Mouse (Mus musculus): Measurements from ENCODE around the gene Fbxo47. TPM values are rescaled to one million over a fixed set of nuclear protein-coding genes. Genes with fewer than 3 reads are reported as not detected.
A peak's percentile ranks its signal among the peaks of the same experiment; 100 is the strongest.

The Fbxo47 gene
- polyA plus RNA-seq (2016; fragmentation: Nextera tagmentation; extraction: Ambion mirVana) = 0.50 and 0.60 TPM in 2 replicates

- Histone ChIP-seq H3K27ac (peak within 1 kb of the TSS; percentile 92), H3K27me3 (ENCODE audit: low read depth, poor library complexity, severe bottlenecking) (no peaks in the 10 kb centered on the region), H3K4me1 (no peaks in the 10 kb centered on the region; the same call in 1 of the 2 replicates), H3K36me3 (no peaks in the 10 kb centered on the region), H3K9me3 (replicated peaks) (no peaks in the 10 kb centered on the region), H3K4me3 (peak within 1 kb of the TSS; percentile 68)
- under 1% methylated on average over 37 of the region's 37 CpGs for WGBS
- peak; percentile 92 for DNase-seq (ENCODE audit: low spot score)
These were observed at the start of gene Fbxo47 for GRCm38 (mm10) chr11:97883918-97884600. Gene Fbxo47 (minus strand): TSS chr11:97884154.

DNA sequence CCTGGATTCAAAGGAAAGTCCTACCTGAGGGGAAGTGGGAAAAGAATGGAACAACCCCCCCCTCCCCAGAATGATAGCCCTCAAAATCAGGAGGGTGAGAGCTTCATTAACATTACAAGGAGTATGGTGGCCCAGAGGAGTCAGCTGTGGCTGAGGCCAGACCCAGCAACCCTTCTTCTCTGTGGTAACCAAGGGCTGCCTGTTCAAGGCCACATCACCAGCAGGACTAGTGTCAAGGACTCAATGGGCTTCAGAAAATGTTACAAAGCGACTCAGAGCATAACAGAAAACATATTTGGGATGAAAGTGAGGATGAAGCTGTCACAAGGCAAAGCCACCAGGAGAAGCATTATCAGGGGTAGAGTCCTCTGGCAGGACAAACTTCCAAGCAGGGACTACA is 49.6 kb upstream of the Fbxo47 start:
- no peak overlapping the region for H3K27ac ChIP-seq
- no peaks in the 10 kb centered on the region for H3K27me3 ChIP-seq (ENCODE audit: low read depth, poor library complexity, severe bottlenecking)
- no peak for DNase-seq (ENCODE audit: low spot score)
- no peaks in the 10 kb centered on the region for H3K4me1 ChIP-seq
- H3K36me3 ChIP-seq = no peaks in the 10 kb centered on the region
- no peaks in the 10 kb centered on the region for H3K9me3 ChIP-seq (replicated peaks)
- no peak overlapping the region for H3K4me3 ChIP-seq
- 84% methylated on average over 1 of the region's 1 CpGs for WGBS

GRCm38 (mm10) chr11:97928905-97929304 is 45.0 kb upstream of the Fbxo47 start:
- Histone ChIP-seq H3K4me1 (no peaks in the 10 kb centered on the region), H3K27me3 (ENCODE audit: low read depth, poor library complexity, severe bottlenecking) (no peaks in the 10 kb centered on the region), H3K36me3 (no peaks in the 10 kb centered on the region), H3K9me3 (replicated peaks) (no peaks in the 10 kb centered on the region), H3K27ac (no peak overlapping the region), H3K4me3 (no peak overlapping the region)
- DNase-seq (ENCODE audit: low spot score) = no peak
- WGBS = 74% methylated on average over 4 of the region's 4 CpGs

DNA sequence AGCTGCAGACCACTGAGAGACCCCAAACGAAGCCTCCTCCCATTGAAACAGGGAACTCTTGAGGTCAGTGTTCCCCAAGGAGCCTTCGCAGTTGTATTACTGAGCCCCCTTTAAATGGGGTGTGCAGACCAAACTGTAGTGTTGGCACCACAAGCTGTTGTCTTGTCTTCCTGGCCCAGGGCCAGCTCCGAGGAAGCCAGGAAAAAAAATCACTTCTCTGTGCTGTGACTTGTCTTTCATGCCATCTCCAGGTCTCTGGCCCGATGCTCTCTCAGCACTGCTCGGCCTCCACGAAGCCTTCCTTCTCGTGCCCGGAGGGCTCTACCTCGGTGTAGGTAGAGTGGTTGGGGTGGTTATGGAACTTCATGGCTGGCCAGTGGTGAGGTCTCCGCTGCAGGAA is 40.3 kb upstream of the Fbxo47 start:
- no peak for DNase-seq (ENCODE audit: low spot score)
- Histone ChIP-seq H3K27me3 (ENCODE audit: low read depth, poor library complexity, severe bottlenecking) (no peaks in the 10 kb centered on the region), H3K4me3 (no peak overlapping the region), H3K9me3 (replicated peaks) (no peaks in the 10 kb centered on the region), H3K27ac (no peak overlapping the region), H3K4me1 (no peaks in the 10 kb centered on the region), H3K36me3 (no peaks in the 10 kb centered on the region)
- 93% methylated on average over 10 of the region's 10 CpGs for WGBS

DNA sequence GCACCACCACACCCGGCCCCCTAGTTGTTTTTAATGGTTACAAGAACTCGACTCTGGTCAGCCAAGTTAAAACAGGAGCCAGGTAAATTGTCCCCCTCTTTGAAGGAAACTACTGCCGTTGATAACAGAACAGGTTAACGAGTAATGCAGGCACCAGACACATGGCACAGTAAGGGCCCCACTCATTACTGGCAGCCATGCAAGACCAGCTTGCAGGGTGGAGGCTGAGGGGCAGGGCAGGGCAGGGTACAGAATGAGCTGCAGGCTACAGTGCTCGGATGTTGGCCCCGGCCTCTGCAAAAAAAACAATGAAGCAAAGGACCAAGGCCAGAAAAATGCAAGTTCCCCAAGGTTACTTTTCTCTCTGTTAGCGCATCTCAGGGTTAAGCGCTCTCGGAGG is 39.7 kb upstream of the Fbxo47 start:
- no peak overlapping the region for H3K27ac ChIP-seq
- H3K9me3 ChIP-seq (replicated peaks) = no peaks in the 10 kb centered on the region
- WGBS = 82% methylated on average over 9 of the region's 9 CpGs
- H3K27me3 ChIP-seq (ENCODE audit: low read depth, poor library complexity, severe bottlenecking) = no peaks in the 10 kb centered on the region
- H3K4me3 ChIP-seq = no peak overlapping the region
- H3K4me1 ChIP-seq = no peaks in the 10 kb centered on the region
- no peak for DNase-seq (ENCODE audit: low spot score)
- H3K36me3 ChIP-seq = no peaks in the 10 kb centered on the region

GRCm38 (mm10) chr11:97915974-97916503 is 32.1 kb upstream of the Fbxo47 start:
- Histone ChIP-seq H3K27ac (no peak overlapping the region), H3K4me3 (no peak overlapping the region), H3K27me3 (ENCODE audit: low read depth, poor library complexity, severe bottlenecking) (no peaks in the 10 kb centered on the region), H3K4me1 (no peaks in the 10 kb centered on the region), H3K36me3 (no peaks in the 10 kb centered on the region), H3K9me3 (replicated peaks) (no peaks in the 10 kb centered on the region)
- no peak for DNase-seq (ENCODE audit: low spot score)
- 89% methylated on average over 6 of the region's 6 CpGs for WGBS

DNA sequence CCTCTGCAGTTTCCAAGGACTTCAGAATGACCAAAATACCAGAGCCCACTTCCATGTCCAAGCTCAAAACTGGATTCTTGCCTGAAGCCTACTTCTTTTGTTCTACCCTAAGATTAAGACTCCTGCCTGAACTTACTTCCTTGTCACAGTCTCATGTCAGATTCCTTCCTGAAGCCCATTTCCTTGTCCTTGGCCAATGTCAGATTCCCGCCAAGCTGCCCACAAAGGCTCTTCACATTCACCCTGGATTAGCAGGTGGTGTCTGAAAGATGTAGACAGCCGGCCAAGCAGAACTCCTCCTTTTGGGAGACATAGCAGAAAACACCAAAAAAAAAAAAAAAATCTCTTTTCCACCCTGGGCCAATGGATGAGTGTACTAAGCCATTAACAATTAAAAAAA is 31.5 kb upstream of the Fbxo47 start:
- DNase-seq (ENCODE audit: low spot score) = no peak
- no peak overlapping the region for H3K4me3 ChIP-seq
- no peak overlapping the region for H3K27ac ChIP-seq
- no peaks in the 10 kb centered on the region for H3K9me3 ChIP-seq (replicated peaks)
- H3K36me3 ChIP-seq = no peaks in the 10 kb centered on the region
- WGBS = 87% methylated on average over 2 of the region's 2 CpGs
- H3K27me3 ChIP-seq (ENCODE audit: low read depth, poor library complexity, severe bottlenecking) = no peaks in the 10 kb centered on the region
- no peaks in the 10 kb centered on the region for H3K4me1 ChIP-seq

DNA sequence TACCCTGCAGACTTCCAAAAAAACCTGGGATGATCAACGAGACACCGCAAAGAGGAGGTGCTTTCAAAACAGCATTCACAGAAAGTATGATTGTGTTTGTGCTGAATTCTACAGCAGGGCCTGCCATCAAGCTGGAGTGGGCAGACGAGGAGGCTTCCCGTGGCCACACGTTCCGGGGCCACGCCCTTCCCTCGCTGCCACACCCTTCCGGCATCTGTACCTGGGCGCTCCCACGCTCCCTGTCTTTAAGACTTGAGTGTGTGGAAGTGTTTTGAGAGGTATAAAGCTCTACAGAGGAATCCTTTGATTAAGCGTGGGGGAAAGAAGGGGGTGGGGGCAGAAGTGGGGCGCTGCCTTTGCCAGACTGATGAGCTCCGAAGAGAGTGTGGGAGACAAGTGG is 29.2 kb upstream of the Fbxo47 start:
- H3K36me3 ChIP-seq = no peaks in the 10 kb centered on the region
- H3K9me3 ChIP-seq (replicated peaks) = no peaks in the 10 kb centered on the region
- DNase-seq (ENCODE audit: low spot score) = no peak
- H3K4me3 ChIP-seq = no peak overlapping the region
- H3K27ac ChIP-seq = no peak overlapping the region
- no peaks in the 10 kb centered on the region for H3K4me1 ChIP-seq
- WGBS = 90% methylated on average over 14 of the region's 14 CpGs
- H3K27me3 ChIP-seq (ENCODE audit: low read depth, poor library complexity, severe bottlenecking) = no peaks in the 10 kb centered on the region

- Histone ChIP-seq H3K36me3 (no peaks in the 10 kb centered on the region), H3K9me3 (replicated peaks) (no peaks in the 10 kb centered on the region), H3K4me1 (no peaks in the 10 kb centered on the region), H3K27ac (no peak overlapping the region), H3K27me3 (ENCODE audit: low read depth, poor library complexity, severe bottlenecking) (no peaks in the 10 kb centered on the region), H3K4me3 (no peak overlapping the region)
- DNase-seq (ENCODE audit: low spot score) = no peak
- 89% methylated on average over 11 of the region's 11 CpGs for WGBS
These were observed 24.8 kb upstream of the Fbxo47 start for GRCm38 (mm10) chr11:97908634-97909348.

- 85% methylated on average over 5 of the region's 5 CpGs for WGBS
- DNase-seq (ENCODE audit: low spot score) = no peak
- Histone ChIP-seq H3K27ac (no peak overlapping the region), H3K27me3 (ENCODE audit: low read depth, poor library complexity, severe bottlenecking) (no peaks in the 10 kb centered on the region), H3K36me3 (no peaks in the 10 kb centered on the region), H3K4me3 (no peak overlapping the region), H3K9me3 (replicated peaks) (no peaks in the 10 kb centered on the region), H3K4me1 (no peaks in the 10 kb centered on the region)
These were observed 24.0 kb upstream of the Fbxo47 start for GRCm38 (mm10) chr11:97907935-97908334.

DNA sequence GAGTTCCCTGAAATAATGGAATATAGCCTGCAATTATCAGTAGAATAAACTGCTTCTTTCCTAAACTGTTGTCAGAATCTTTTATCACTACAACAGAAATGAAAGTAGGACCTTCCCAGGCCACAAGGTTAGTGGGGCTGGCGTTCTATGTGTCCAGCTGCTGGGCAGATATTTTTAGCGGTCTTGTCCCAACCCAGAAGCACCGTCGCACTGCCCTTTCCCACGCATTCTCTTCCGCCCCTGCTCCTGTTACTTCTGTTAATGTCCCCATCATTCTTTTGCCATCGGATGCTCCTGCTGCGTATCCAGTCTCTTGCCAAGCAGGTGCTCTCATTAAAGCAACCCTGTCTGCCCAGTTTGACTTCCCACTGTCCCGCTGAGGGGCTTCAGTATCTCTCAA is 23.0 kb upstream of the Fbxo47 start:
- WGBS = 88% methylated on average over 9 of the region's 9 CpGs
- H3K4me1 ChIP-seq = no peaks in the 10 kb centered on the region
- DNase-seq (ENCODE audit: low spot score) = no peak
- no peaks in the 10 kb centered on the region for H3K9me3 ChIP-seq (replicated peaks)
- H3K4me3 ChIP-seq = no peak overlapping the region
- H3K36me3 ChIP-seq = no peaks in the 10 kb centered on the region
- H3K27me3 ChIP-seq (ENCODE audit: low read depth, poor library complexity, severe bottlenecking) = no peaks in the 10 kb centered on the region
- H3K27ac ChIP-seq = no peak overlapping the region

GRCm38 (mm10) chr11:97905941-97906340 is 22.0 kb upstream of the Fbxo47 start:
- WGBS = 70% methylated on average over 2 of the region's 2 CpGs
- Histone ChIP-seq H3K4me1 (no peaks in the 10 kb centered on the region), H3K27me3 (ENCODE audit: low read depth, poor library complexity, severe bottlenecking) (no peaks in the 10 kb centered on the region), H3K27ac (no peak overlapping the region), H3K4me3 (no peak overlapping the region), H3K36me3 (no peaks in the 10 kb centered on the region), H3K9me3 (replicated peaks) (no peaks in the 10 kb centered on the region)
- no peak for DNase-seq (ENCODE audit: low spot score)

GRCm38 (mm10) chr11:97905540-97905939 is 21.6 kb upstream of the Fbxo47 start:
- H3K9me3 ChIP-seq (replicated peaks) = no peaks in the 10 kb centered on the region
- H3K4me3 ChIP-seq = no peak overlapping the region
- no peaks in the 10 kb centered on the region for H3K27me3 ChIP-seq (ENCODE audit: low read depth, poor library complexity, severe bottlenecking)
- WGBS = 87% methylated on average over 2 of the region's 2 CpGs
- no peaks in the 10 kb centered on the region for H3K4me1 ChIP-seq
- no peak for DNase-seq (ENCODE audit: low spot score)
- H3K36me3 ChIP-seq = no peaks in the 10 kb centered on the region
- no peak overlapping the region for H3K27ac ChIP-seq
